Mouse (Mus musculus) urinary bladder, postnatal 10 days (tissue): Measurements from ENCODE around the gene Tmem217.
"Not testable (repeated sequence)": the region's sequence is repeated elsewhere in the genome, so short reads cannot be mapped to it uniquely, and the experiment has no call there.

Source experiments
- DNase-seq: peaks from one replicate; pipeline ENCODE4 v3.0.0; 2022; ENCODE audit warnings: low spot score

The Tmem217 gene

DNA sequence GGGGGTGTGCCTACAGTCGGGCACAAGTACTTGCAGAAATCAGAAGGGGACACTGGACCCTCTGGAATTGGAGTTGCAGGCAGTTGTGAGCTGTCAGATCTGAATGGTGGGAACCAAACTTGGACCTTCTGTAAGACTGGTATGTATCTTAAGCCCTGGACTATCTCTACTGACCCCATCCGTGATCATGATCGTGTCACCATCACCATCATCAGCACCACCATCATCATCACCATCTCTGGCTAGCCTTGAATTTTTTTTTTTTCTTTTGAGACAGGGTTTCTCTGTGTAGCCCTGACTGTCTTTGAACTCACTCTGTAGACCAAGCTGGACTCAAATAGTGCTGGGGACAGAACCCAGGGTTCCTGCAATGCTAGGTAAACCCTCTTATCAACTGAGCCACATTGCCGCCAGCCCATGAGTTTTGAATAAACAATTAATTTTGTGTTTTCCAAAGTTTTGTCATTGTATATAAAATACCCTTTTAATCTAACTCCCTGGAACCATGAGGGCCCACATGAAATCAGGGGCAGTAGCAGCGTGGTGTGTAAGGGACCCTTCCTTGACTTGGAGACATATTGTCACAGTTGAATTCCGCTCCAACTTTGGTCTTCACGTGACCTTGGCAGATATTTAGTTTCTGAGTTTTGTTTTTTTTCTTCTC is 50.0 kb downstream of the Tmem217 start:
- no peak for DNase-seq

- no peak for DNase-seq
Observed at GRCm38 (mm10) chr17:29500802-29501469, 51.2 kb downstream of the Tmem217 start.

DNA sequence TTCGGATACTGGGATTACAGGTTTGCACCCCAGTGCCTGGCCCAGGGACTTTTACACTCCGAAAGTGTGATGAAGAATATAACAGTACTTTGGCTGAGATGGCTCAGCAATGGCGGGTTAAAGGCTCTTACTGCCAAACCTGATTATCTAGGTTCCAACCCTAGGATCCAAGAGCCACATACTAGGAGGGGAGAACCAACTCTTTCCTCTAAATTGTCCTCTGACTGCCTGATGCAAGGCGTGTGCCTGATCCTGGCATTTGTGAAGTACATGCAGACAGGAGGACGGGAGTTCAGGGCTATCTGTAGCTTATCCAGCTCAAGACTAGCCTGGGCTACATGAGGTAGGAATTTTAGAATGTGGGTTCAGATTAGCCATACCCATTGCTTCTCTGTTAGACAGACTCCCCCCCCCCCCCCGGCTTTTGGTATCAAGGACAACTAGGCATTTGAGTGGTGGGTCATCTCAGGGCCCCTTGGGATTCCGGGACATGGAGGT is 51.9 kb downstream of the Tmem217 start:
- DNase-seq = no peak

- no peak for DNase-seq
Observed at GRCm38 (mm10) chr17:29499511-29499910, 52.7 kb downstream of the Tmem217 start.

GRCm38 (mm10) chr17:29498952-29499351 is 53.2 kb downstream of the Tmem217 start:
- not testable (repeated sequence) for DNase-seq

- no peak for DNase-seq
Observed at GRCm38 (mm10) chr17:29498028-29498427, 54.2 kb downstream of the Tmem217 start.

DNA sequence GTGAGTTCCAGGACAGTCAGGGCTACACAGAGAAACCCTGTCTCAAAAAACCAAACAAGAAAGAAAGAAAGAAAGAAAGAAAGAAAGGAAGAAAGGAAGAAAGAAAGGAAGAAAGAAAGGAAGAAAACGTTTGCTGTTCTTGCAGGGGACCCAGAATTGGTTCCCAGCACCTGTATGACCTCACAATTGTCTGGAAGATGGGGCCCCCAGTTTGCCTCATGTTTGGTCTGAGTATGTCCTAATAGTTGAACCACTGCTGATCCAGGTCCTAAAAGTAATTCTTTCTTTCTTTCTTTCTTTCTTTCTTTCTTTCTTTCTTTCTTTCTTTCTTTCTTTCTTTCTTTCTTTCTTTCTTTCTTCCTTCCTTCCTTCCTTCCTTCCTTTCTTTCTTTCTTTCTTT is 54.7 kb downstream of the Tmem217 start:
- DNase-seq = not testable (repeated sequence)

GRCm38 (mm10) chr17:29497071-29497354 is 55.2 kb downstream of the Tmem217 start:
- no peak for DNase-seq

- no peak for DNase-seq
Observed at GRCm38 (mm10) chr17:29496211-29497070, 55.7 kb downstream of the Tmem217 start.

- no peak for DNase-seq
Observed at GRCm38 (mm10) chr17:29494732-29495076, 57.5 kb downstream of the Tmem217 start.

GRCm38 (mm10) chr17:29494062-29494731 is 58.0 kb downstream of the Tmem217 start:
- no peak for DNase-seq

DNA sequence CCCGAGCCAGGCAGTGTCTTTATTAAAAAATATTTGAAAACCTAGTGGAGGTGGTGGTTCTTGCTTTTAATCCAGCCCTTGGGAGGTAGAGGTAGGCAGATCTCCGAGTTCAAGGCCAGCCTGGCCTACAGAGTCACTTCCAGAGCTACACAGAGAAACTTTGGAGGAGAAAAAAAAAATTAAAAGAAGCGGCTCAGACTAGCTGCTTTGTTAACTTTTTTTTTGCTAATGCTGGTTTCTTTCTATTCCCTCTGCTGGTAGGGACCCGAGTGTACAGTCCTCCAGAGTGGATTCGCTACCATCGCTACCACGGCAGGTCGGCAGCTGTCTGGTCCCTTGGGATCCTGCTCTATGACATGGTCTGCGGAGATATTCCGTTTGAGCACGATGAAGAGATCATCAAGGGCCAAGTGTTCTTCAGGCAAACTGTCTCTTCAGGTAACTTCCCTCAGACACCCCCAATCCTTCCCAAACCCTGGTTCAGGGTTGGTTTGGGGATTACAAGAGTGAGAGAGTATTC is 58.7 kb downstream of the Tmem217 start:
- DNase-seq = no peak

DNA sequence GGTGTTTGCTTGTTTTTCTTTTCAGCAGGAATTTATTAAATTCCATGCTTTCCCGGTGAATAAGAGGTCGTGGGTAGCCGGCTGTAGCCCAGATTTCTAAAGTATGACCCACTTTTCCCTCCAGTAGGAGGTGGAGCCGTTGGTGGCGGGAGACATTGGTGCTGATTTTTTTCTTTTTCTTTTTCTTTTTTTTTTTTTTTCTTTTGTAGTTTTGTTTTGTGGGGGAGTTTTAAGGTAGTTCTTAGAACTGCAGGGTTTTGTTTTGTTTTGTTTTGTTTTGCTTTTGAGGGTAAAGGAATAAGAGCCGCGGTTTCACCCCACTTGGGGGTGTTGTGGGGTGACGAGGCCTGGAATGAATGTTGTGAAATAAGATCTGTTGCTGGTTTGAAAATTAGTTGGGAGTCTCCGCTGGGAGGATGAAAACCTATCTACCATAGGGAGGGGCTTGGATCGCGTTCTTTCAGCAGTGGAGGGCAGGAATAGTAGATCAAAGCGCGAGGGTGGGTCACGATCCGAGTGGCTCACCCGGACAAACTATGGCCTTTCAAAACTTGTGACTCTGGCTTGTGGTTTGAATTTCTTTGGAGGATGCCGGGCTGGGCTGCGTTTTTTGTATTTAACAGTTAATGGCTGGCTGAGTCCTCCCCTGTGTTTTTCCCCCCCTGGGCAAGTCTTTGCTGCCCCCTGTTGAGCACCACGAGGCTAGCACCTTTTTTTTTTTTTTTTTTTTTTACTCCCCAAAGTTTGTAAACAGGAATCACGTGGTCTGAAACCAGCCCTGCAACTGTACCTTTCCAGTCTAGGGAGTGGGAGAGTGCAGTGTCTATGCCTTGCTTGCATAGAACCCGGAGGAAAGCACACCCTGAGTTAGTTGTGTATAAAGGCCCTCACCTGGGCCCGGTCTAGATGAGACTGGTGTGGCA is 59.7 kb downstream of the Tmem217 start:
- peak; percentile 30 for DNase-seq

DNA sequence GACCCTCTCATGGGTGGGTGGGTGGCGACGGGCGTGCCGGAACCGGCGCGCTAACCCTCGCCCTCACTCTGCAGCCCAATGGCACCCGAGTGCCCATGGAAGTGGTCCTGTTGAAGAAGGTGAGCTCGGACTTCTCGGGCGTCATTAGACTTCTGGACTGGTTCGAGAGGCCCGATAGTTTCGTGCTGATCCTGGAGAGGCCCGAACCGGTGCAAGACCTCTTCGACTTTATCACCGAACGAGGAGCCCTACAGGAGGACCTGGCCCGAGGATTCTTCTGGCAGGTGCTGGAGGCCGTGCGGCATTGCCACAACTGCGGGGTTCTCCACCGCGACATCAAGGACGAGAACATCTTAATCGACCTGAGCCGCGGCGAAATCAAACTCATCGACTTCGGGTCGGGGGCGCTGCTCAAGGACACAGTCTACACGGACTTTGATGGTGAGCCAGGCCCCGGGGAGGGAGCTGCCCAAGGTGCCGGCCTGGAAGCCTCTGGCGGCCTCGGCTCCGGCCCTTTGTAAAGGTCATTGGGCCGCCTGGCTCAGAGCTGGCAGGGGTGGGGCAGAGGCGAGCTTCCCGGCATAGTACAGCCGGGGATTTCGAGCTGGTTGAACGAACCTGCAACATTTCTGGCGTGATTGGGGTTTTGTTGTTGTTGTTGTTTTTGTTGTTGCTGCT is 60.5 kb downstream of the Tmem217 start:
- no peak for DNase-seq

DNA sequence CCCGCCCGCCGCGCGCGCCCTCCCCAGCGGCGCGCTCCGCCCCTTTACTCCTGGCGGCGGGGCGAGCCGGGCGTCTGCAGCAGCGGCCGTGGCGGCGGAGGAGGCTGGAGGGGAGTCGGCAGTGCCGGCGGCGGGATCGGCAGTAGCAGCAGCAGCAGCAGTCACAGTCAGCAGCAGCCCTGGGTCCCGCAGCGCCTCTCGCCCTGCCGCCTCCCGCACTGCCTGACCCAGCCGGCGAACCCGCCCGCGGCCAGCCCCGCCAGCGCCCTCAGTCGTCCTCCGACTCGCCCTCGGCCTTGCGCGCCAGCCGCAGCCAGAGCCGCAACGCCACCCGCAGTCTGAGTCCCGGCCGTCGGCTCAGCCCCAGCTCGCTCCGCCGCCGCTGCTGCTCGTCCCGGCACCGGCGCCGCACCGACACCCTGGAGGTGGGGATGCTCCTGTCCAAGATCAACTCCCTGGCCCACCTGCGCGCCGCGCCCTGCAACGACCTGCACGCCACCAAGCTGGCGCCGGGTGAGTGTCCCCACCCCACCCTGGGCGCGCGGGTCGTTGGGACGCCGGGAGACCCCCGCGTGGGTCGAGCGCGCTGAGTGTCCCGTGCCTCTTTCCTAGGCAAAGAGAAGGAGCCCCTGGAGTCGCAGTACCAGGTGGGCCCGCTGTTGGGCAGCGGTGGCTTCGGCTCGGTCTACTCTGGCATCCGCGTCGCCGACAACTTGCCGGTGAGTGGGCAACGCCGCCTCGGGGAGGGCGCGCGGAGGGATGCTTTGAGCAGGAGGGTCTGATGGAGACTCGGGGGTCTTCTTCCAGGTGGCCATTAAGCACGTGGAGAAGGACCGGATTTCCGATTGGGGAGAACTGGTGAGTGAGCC is 61.2 kb downstream of the Tmem217 start, which contains the start of gene Pim1:
Gene Pim1, plus strand, starts transcription at position 41 of the 869 bp plus-strand sequence.
- DNase-seq = no peak

- DNase-seq = peak; percentile 98
Observed at GRCm38 (mm10) chr17:29489971-29490712, 62.0 kb downstream of the Tmem217 start.

DNA sequence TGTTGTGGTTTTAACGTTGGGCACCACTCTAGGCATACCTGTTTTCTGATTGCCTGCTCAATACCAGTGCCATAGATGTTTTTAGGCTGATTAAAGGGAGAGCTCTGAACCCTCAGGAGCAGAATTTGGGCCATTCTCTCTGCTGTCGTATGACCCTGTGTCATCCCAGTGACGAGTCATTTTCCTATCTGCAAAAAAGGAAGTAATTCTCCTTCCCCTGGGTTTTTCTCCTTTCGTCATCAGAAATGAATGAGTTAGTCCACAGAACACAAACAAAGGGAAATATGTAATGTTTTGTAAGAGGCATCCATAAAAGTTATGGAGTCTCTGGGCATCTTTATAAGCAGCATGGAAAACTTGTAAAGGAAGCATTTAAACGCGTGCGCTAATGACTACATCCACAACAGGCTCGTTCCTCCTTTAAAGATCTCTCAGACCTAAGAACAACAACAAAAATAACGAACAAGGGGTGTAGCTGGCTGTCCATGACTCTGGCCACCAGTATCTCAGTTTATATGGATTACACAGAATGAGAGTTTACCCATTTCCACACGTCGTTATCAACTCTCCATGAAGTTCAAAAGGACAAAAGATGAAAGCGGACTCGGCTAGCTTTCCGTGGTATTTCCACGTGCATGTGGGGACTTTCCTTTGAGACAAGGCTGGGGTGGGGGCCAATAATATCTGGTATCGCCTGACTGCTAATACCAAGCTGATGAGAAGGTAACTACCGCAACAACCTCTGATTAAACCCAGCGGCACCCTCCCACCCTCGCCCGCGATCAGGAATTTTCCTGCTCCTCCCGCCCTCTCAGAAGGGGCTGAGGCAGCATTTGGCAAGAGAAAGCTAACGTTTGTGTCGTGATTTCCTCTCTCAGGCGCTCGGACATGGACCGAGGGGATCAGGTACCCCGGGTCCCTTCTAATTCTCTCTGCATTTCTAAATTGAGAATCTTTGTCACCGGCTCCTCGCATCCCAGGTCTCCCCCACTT is 62.9 kb downstream of the Tmem217 start:
- no peak for DNase-seq
